Mouse (Mus musculus): ENCODE results near the gene Dcaf12l1.
"Not testable (repeated sequence)": the region's sequence is repeated elsewhere in the genome, so short reads cannot be mapped to it uniquely, and the experiment has no call there.

Dcaf12l1 gene

GRCm38 (mm10) chrX:44789761-44790411 lies at the start of gene Dcaf12l1:
Dcaf12l1 (minus strand) TSS chrX:44790197.
- no peak for DNase-seq

- not testable (repeated sequence) for DNase-seq
Measured at GRCm38 (mm10) chrX:44809356-44809755, 19.4 kb upstream of the Dcaf12l1 start.

GRCm38 (mm10) chrX:44789036-44789760 lies 799 bp downstream of the Dcaf12l1 start:
- no peak for DNase-seq
